Mouse (Mus musculus) lung, postnatal 0 days (tissue): Measurements from ENCODE around the gene Ergic2.

Experiments
- CTCF ChIP-seq: IDR thresholded peaks from 2 replicates; pipeline ENCODE4 v1.5.1; 2016; ENCODE audit warnings: antibody characterized with exemption, mild to moderate bottlenecking
- EP300 ChIP-seq: IDR thresholded peaks from 2 replicates; pipeline ENCODE4 v1.6.1; 2016; ENCODE audit warnings: antibody characterized with exemption, mild to moderate bottlenecking, control low read depth

DNA sequence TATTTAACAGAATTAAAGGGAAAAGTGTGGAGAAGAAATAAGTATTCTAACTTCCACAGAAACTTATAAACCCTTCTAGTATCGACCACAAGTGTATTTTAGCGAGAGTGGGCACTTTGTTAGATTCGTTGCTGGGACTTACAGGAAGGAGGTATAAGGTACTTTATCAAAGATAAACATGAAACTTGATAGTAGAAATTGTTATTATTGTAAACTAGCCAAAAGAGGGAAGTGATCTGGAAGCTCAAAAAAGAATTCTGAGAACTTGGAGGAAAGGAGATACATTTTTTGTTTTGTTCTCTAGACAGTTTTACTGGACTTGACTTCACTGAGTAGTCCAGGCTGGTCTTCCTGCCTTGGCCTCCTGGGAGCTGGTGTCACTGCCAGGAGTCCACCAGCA, 39.3 kb downstream of the Ergic2 start:
- TF ChIP-seq CTCF = no peak
- no peak for TF ChIP-seq EP300
